Mouse (Mus musculus) testis, postnatal 10 days (tissue): ENCODE results near the gene Tsku.

Experiments used
- DNase-seq: peaks from one replicate; pipeline ENCODE4 v3.0.0; 2021; ENCODE audit warnings: low spot score

The Tsku gene

DNA sequence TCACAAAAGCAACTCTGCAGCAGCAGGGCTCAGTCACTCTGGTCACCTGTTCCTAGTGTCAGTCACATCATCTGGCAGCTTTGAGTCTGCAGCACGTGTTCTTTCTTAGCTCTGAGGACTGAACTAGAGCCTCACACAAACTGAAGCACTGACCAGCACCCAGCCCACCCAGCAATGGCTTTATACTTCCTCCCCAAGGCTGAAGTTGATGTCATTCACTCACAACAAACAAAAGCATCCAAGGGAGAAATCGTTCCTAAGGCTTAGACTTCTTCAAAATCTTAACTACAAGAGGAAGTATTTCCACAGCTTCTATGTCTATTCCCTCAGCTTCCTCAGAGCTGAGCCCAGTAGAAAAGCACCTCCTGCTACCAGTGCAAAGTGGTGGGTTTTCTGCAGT is 32.8 kb downstream of the Tsku start:
- no peak for DNase-seq

DNA sequence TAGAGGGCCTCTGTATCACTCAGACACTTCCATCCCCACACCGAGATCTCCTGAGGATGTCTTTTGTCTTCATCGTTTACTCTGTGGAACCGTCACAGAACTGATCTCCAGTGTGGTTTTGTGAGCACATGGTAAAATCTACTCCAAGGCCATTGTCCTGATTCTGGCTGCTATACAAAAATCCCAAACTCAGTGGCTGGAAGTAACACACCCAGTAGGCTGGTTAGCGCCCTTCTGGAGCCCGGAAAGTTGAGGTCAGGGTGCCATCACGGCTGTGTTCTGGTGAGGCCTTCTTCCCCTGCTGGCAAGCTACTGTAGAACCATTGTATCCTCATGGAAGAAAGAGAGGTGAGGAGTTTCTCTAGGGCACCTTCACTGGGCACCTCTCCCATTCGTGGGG is 35.1 kb downstream of the Tsku start:
- DNase-seq, result no peak

DNA sequence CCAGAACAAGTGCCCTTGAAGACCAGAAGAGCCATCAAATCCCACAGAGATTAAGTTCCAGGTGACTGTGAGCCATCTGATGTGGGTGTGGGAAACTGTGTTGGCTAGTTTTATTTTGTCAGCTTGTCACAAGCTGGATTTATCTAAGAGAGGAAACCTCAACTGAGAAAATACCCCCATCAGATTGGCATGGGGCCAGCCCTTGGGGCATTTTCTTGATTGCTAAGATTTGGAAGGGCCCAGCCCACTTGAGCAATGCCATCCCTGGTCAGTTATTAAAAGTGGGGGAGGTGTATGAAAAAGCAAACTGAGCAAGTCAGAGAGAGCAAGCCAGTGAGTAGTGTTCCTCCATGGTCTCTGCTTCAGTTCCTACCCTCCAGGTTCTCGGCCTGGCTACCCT is 36.9 kb downstream of the Tsku start:
- DNase-seq, result no peak

DNA sequence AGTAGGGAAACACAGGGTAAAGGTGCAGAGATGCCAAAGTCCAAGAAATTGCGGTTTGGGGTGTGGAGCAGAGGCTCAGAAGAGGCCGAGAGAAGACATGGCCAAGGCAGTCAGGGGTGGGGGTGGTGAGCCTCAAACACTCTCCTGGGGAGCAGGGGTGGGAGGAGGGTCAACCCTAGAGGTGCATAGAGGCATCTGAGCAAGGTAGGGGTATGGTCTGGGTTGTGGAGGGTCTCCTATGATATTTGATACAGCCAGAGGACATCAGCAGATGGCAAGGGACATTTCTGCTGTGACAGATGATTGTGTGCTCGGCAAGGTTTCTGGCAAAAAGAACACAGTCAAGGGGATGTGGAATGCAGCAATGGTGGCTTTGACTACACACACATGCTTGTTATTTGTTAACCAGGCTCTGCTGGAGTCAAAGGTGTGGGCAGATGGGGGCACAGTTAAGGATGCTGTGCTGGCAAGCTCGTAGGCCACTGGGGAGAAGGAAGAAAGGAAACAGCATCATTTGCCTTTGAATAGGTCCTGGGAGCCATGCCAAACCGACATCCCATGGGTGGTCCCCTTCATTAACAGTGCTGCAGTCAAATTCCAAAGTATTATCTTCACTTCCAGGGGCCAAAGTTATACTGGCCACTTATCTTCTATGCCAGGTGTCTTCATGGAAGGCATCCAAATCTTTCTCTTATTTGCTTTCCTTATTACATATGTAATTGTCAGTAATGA is 37.7 kb downstream of the Tsku start:
- peak; percentile 51 for DNase-seq

DNA sequence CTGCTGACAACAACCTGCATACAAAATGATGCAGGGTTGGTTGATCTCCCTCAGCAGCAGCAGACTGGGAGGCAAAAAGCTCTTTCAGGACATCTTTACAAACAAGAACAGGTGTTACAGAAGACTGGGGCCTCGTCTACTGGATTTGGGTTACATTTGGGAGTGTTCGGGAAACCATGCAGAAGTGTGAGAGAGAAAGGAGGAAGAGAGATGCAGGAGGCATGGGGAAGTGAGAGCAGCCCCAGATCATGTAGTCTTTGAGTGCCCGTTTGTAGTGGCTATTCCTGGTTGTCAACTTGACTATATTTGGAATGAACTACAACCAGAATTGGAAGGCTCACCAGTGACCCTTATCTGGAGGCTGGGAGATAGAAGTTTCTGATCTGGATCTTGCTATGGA is 38.7 kb downstream of the Tsku start:
- no peak for DNase-seq

- DNase-seq, result no peak
Measured at GRCm38 (mm10) chr7:98321083-98321482, 40.0 kb downstream of the Tsku start, which contains the start of gene Acer3. Gene Acer3 (minus strand): TSS chr7:98321208.

GRCm38 (mm10) chr7:98320006-98320556 is 41.0 kb downstream of the Tsku start:
- no peak for DNase-seq

GRCm38 (mm10) chr7:98316568-98316967 is 44.6 kb downstream of the Tsku start:
- DNase-seq, result no peak

DNA sequence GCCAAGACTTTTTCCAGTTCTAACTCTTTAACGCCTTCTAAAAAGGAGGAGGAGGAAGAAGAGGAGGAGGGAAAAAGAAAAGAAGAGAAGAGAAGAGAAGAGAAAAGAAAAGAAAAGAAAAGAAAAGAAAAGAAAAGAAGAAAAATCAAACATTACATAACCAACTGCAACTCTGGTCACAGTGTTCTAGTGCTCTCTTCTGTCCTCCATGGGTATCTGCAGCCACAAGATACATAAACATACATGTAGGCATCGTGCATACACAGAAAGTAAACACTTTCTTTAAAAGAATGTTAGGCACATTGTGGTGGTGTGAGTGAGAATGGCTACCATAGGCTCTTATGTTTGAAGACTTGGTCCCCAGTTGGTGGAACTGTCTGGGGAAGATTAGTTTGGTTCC is 46.0 kb downstream of the Tsku start:
- DNase-seq, result no peak

DNA sequence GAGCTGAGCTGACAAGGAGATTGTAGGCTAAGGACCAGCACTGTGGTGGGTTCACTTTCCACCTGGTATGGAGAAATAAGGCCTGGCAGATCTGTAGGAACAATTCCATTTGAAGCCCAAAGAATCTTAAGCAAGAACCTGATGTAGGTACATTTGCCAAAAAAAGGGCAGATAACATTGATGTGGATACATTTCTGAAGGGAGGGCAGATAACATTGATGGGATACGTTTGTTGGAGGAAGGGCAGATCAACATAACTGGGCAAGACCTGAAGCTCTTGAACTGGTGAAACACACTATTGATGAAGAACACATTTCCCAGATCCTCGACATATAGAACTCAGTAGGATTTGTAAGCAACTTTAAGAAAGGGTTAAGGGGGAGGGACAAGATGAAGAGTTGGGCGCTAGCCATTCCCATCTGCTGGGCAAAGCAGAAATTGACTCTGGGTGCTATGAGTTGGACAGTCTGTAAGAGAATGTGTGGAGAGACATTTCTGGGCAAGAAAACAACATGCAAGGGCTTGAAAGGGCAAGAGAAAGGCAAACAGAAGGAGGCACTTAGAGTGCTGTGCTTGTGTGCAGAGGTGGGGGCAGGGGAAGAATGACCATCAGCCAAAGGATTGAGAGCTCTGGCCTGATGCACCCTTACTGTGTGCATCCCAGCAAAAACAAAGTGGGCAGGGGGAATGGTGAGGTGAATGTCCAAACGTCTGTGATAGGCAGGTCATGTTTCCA is 48.8 kb downstream of the Tsku start:
- no peak for DNase-seq

GRCm38 (mm10) chr7:98310266-98310665 is 50.9 kb downstream of the Tsku start:
- DNase-seq, result no peak

GRCm38 (mm10) chr7:98309219-98310030 is 51.7 kb downstream of the Tsku start:
- DNase-seq, result peak; percentile 99

- DNase-seq, result no peak
Measured at GRCm38 (mm10) chr7:98308607-98309218, 52.4 kb downstream of the Tsku start.

DNA sequence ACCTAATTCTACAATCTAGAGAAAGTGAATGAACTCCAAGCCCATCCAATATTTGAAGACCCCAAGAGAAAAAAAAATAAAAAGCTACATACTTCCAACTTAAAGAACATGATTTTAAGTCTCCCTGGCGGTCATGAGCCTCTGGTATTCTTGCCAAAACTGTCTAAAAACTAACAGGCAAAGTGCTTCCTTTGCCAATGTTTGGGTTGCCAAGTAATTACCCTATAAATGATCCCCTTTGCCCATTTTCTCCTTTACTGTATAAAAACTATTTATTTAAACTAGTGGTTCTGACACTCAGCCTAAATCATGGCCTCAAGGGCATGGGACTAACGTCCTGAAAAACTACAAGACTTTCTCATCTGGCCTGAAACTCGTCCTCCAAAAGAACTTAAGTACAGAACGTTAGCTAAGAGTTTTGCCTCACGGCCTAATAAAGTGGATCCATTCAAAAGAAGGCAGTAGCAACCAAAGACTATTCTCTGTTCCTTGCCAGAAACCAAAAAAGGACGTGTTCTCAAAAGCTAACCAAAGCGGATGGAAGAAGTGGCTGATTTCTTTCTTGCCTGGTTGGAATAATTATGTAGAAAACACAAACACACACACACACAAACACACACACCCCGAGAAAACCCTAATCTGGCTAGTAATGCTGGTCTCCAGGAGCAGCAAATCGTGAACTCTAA is 53.1 kb downstream of the Tsku start:
- DNase-seq, result no peak

DNA sequence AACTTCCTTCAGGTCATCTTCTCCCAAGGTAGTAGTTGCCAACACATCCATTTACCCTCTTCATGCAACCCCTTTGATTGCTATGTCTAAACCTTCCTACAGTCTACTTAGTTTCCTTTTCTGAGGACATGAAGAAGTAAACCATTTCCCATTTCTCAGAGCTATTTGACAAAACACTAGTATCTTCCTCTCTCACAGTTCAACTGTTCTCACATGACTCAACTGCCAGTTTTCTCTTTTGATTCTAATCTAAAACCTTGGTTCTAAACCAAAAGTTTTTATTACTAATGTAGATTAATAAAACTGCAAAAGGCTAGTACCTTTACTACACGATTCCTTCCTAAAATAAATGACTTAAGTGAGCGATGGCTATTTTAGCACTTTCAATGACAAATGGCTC is 53.7 kb downstream of the Tsku start:
- DNase-seq, result no peak
